Mouse (Mus musculus) MN1 (cell line): ENCODE data around the gene Cela1.

Experiments
- DNase-seq: peaks from one replicate; pipeline ENCODE4 v3.0.0-alpha.2; 2016; ENCODE audit warnings: low spot score

Cela1 gene

DNA sequence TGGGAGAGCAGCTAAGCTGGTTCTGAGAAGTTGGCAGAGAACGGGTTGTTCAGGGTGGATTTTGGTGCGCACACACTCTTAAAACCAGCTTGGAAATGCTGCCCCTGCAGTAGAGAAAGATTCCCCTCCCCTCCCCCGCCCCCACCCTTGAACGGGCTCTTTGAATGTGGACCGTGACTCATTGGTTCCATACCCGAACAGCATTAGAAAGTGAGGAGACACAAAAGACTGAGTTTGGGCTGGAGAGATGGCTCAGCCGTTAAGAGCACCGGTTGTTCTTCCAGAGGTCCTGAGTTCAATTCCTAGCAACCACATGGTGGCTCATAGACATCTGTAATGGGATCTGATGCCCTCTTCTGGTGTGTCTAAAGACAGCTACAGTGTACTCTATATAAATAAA, 17.7 kb downstream of the Cela1 start:
- no peak for DNase-seq

DNA sequence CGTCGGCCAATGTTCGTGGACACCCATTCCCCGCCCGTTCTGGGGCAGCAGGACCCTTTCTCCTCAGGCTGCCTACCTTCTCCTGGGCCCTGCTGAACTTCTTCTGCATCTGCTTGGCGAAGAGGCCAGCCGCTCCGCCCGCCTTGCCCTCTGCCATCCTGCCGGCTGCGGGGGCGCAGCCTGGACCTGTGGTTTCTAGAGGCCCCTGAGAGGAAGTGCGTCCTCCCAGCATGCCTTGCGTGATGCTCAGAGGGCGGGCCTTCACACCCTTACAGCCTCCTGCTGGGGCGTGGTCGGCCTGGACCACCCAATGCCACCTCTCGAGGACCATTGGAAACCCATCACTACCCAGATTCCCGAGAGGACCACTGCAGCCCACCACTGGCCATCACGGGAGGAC, 18.4 kb downstream of the Cela1 start, which contains the start of gene Bin2:
Bin2 (minus strand) TSS at position 217 of the 400 bp plus-strand sequence.
- DNase-seq, result no peak

DNA sequence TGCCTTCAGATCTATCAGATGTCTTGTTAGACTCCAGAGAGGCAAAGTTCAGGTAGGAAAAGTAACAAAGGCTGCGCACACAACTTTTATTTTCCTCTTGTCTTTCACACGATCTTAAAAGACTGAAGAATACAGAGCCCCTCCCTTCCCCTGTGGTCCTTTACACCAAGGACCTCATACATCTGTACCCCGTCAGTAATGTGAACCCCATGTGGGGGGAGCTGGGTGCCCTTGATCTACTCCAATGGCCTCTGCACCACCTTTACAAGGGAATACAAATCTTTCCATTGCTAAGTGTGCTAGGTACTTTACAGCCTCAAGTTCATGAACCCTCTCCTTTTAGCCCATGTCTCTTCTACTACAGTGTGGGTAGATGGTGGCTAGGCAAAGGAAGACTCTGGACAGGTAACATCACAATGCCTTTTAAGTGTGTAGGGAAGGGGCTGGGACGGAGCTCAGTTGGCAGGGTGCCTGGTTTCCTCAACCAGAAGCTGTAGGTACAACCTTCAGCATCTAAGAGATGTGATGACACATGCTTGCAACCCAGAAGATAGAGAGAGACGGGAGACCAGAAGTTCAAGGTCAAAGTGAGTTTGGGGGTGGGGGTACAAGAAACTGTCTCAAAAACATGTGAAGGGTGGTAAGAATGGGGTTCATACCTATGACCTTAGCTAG, 19.7 kb downstream of the Cela1 start:
- DNase-seq, result no peak

DNA sequence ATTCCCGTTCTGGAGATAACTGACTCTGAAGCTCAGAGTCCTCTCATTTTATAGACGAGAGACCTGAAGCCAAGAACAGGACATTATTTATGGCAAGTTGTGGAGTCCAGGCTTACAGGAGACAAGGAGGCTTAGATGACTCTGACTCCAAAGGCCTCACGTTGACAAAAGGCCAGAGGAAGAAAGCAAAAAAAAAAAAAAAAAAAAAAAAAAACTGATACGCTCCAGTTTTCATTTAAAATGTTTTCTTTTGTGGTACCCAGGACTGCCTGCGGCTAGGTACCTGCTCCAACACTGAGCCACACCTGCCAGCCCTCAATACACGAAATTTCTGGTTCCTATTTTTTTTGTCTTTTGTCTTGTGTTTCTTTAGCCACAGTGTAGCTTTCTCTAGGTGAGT, 20.3 kb downstream of the Cela1 start:
- DNase-seq, result no peak

DNA sequence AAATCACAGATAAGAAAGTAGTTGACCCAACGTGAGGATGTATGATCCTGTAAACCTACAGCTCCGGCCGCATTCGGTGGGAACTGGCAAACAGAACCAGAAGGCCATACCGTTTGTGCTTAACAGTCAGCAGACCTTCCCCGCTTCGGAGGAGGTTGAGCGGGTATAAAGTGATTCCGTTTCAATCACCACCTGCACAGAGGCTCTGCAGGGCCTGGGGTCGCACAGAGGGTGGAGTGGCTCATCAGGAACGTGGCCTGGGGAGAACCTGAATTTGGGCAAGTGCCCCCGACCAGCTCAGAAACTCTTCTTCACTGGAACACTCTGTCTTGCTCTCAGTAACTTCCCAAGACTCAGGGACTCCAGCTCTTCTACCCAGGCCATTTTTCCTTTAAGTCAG, 20.9 kb downstream of the Cela1 start:
- no peak for DNase-seq

DNA sequence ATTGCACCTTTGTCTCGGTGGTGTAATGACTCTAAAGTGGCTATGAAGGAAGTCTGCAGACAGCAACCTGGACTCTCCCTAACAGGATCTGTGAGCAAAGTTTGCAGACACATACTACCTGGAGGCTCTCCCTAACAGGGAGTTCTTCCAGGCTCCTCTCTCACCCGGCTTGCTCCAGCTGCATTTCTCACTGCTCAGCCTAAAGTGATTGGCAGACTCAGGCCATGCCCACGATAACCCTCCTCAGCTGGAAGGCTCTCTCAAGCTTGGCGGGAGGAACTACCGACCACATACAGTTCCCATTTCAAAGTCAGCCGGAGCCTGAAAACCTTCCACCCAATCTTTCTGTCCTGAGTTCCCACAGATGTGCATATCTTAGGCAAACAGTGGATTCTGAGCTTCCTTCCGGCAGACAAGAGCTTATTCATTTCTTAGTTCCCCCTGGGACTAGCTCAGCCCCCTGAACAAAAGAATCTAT, 21.5 kb downstream of the Cela1 start:
- DNase-seq, result no peak

DNA sequence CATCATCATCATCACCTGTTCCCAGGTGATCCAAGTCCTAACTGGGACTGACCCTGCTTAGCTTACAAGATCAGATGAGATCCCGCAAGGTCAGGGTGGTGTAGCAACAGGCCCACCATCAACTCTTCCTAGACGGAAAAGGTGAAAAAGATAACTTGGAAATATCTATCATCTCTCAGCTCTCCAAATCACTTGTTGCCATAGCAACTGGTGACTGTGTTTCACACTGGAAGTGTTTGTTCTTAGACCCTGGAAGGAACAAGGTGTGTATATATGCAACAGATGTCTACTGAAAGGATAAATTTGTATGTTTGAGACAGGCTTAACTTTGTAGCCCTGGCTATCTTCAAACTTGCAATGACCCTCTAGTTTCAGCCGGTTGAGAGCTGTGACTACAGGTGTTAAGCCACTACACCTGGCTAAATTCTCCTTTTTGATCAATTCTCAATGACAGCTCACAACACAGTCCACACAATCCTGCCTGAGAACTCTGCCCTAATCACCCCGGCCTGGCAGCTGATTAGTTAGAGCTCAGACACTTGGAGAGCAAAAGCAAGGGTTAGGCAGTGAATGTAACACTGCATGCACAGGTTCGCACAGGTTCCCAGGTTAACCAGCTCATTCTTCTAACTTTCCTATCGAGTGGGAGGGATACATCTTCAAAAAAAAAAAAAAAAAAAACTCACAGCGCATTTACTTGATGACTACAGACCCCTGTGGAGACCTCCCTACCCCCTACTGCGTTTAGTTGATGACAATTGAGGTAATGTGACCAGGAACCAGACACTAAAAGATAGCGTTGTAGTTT, 22.1 kb downstream of the Cela1 start:
- DNase-seq, result no peak

DNA sequence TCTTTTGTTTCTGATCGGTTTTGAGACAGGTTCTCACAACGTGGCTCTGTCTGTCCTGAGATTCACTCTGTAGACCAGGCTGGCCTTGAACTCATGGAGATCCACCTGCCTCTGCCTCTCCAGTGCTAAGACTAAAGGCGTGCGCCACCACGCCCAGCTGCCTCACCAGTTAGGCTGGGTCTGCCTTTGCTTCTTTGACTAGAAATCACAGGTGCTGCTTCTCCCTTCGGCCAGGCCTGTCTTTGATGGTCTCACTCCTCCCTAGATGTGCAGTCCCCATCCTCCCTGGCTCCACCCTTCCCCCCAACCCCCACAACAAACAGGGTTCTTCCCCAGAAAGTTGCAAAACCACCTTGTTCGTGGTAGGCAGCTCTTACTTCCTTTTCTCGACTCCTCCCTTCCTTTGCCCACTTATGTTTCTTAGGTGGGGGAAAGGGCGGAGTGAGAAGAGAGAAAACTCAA, 22.9 kb downstream of the Cela1 start:
- DNase-seq, result no peak

DNA sequence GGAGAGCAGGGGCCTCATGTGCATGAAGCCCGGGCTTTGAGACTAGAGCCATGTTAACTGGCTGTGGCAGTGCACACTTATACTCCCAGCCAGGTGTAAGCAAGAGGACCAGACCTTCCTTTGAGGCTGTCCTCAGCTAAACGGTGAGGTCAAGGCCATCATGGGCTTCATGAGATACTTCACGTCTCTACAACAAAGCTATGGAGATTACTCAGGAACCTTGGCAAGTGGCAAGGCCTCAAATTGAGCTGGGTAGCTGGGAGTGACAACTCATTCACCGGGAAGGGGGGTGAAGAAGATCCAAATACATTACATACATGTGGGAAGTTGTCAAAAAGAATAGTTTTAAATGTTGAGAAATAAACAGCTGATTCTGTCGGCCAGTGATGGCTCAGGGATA, 26.9 kb downstream of the Cela1 start:
- DNase-seq, result no peak

DNA sequence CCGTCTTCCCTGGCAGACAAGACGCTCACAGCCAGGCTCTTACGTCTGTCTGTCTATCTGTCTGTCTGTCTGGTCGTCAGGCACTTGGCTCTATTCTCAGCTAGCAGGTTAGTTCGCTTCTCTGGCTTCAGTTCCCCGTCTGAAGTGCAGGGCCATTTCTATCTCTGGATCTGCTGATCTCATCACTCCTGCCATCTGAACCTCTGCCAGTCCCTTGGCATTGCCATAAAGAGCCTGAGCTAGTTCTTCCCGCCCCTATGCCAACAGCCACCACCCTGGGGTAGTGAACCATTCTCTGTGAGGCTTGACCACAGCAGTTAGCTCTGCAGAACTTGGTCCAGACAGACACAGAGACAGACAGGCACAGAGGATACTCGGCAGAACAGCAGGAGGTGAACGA, 27.4 kb downstream of the Cela1 start:
- no peak for DNase-seq

DNA sequence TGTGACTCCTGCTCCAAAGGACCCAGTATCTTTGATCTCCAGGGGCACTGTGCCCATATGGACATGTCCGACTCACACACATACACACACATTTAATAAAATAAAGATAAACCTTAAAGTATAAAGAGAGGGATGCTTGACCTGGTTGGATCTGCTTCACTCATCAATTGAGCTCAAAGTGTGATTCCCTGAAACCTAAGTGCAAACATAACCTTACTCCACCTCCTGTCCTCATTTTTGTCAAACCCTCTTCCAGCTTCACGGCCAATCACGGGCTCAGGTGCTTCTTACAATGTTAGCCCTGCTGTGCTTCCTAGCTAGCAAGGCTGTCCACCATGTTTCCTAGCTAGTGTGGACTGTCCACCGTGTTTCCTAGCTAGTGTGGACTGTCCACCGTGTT, 32.5 kb downstream of the Cela1 start:
- DNase-seq, result no peak

DNA sequence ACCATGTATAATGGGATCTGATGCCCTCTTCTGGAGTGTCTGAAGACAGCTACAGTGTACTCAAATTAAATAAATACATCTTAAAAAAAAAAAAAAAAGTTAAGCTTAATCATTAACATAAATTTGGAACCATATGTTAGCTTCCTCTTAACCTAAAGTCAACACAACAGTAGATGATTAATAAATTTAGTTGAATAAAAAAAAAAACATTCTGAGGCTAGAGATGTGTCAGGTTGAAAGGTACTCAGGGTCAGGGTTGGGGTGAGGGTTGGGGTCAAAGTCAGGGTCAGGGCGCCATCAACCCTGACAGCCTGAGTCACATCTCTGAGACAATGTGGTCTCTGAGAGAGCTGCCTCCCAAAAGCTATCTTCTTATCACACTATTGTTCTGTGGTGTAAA, 33.5 kb downstream of the Cela1 start:
- no peak for DNase-seq

DNA sequence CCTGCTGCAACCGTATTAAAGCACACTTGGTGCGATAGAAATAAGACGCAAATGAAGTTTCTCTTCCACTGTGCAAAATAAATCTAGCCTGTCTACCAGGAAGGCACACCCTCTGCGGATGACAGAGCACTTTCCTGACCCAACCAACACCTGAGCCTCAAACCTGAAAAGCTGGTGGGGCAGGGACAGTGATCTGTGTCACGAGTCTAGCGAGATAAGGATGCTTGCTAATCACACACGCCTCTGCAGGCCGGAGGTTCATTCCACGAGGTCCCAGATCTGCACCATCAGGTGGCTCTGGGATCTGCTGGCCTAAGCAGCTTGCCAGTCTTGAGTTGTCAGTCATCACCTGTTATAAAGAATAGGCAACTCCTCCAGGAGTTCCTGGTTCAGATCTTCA, 36.1 kb downstream of the Cela1 start:
- DNase-seq, result no peak

DNA sequence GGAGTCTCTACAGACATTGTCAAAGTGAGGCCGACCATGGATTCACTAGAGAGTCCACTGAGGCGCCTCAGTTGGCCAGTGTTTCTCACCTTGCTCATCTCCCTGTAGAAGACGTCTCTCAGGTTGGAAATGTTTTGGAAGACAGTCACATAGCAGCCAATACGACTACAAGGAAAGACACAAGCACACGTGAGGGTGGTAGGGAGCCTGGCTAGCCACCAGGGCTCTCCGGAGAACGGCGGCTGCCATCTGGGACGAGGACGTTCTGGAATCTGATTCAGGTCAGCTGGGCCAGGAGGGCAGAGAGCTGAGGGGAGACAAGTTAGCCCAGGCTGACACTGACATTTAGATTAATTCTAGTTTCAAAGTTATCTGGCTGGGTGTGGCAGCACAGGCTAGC, 37.6 kb downstream of the Cela1 start:
- no peak for DNase-seq

DNA sequence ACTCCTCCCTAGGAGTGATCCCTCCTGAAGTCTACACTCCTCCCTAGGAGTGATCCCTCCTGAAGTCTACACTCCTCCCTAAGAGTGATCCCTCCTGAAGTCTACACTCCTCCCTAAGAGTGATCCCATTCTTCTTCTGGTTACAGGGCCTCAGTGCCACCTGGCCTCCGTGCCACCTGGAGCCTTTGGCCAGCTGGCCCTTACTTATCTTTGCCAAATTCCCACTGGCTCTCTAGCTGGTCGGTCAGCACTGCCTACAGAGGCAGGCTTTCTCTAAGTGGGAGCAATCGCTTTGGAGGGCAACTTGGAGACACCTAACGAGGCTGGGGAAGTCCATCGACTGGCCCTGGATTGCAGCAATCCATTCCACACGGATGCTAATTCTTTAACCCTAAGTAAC, 41.6 kb downstream of the Cela1 start:
- DNase-seq, result no peak

DNA sequence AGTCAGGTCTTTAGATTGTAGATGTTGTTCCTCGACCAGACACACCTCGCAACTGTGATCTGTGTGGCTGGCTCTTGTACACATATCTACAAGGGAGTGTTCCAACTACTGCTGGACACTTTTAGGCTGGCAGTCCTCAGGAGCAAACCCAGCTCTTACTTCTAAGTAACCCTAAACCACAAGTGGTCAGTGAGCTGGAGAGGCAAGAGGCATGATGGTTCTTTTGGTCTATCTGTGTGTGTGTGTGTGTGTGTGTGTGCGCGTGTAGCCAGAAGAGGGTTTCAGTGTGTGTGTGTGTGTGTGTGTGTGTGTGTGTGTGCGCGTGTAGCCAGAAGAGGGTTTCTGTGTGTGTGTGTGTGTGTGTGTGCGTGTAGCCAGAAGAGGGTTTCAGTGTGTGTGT, 45.3 kb downstream of the Cela1 start:
- no peak for DNase-seq

DNA sequence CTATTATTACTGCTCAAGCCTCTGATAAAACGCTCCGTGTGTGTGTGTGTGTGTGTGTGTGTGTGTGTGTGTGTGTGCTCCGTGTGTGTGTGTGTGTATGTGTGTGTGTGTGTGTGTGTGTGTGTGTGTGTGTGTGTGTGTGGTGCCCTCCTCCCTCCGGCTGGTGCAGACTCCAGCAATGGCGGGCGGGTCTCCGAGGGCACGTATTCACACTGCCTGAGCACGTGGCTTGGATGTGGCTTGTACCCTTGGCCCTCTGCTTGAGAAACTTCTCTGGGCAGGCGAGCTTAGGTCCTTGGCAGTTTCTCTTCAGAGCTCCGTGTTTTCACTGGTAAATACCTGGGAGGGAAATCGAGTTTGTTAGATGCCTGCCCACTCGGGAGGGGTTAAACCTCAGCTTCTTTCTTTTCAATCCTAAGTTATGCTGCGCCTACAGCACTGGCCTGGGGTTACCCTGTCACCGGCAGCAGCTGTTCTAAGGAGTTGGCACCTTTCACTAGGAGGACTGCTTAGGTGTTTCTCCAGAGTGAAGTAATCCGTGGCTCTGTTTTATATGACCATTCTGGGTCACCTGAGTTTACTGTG, 46.4 kb downstream of the Cela1 start:
- no peak for DNase-seq

DNA sequence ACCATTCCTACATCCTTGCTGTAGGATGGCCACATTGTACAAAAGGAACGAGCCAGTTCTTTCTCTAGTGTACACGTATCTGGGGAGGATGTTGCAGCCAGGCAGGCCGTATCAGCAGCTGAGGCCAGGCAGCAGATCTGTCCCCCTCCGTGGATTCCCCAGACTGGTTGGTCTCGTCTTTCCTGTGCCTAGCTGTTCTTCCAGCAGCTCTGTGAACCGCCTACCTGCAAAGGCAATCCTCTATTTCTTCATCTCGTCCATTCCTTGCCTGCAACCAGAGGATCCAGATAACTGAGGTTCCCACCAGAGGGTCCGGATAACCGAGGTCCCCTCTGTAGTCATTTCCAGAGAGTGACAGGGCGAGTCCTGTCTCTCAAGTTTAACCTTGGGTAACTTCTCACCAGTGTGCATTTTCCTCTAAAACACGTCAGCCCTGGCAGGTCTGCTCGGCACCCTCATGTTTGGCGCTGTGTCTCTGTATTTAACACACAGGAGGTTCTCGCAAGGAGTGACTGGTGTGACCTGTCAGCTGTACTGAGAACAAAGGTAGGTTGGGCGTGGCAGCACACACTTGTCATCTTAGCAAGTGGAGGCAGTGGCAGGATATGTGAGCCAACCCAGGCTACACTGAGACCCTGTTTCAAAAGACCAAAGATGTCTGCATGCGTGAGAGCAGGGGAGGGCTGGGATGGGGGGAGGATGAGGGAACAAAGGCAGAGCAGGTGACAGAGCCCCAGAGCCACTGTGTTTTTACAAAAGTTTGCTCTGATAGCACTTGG, 47.6 kb downstream of the Cela1 start:
- no peak for DNase-seq

DNA sequence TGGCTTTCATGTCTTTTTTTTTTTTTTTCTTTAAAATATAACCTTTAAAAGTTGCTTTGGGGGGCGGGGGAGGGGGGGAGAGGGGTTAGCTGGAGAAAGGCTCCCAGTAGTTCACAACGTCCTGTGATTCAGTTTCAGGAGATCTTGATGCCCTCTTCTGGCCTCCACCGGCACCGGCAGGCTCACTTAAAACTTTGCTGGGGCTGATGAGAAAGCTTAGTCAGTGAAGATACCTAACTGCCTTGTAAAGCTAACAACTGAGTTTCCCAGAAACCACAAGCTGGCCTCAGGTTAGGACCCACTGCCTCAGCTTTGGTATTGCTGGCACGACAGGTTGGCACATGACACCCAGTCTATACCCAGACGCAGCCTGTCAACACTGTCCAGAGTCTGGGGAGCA, 50.1 kb downstream of the Cela1 start:
- no peak for DNase-seq

DNA sequence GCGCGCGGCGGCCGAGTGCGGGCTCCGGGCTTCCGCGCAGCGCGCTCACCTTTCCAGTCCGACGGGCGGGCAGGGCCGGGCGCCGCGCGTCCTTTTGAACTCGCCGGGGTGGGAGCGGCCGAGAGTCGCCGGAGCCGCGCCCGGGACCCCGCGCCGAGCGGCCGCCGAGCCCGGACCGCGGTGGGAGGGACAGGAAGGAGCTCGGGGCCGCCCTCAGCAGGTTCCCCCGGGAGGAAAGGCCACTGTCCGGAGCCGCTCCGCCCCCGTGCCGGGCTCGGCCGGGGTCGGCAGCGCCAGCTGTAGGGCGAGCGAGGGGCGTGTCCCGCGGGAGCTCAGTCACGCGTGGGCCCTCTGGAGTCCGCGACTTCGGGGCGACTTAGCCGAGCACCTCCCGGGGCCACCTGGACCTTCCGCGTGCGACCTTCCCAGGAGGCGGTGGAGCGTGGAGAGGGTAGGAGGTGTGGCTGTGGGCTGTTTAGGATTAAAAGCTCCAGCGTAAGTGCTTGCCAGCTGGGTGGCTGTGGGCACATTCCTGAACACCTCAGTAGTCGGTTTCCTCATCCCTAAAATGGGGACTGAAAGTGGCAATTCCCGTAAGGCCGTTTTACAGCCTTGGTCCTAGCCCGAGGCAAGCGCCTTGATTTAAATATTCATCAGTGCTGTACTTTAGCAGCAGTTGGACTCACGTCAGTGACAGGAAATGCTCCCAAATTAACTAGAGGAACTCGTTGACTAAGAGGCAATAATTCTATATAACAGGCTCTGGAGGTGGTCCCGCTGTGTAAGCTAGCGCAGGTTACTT, 50.8 kb downstream of the Cela1 start, which contains the start of gene Smagp:
Smagp (minus strand) TSS at position 241 of the 802 bp plus-strand sequence.
- no peak for DNase-seq
